Mouse (Mus musculus) embryonic facial prominence, embryonic 12.5 days (tissue): ENCODE data around the gene Kl. TPM values are rescaled to one million over a fixed set of nuclear protein-coding genes. Genes with fewer than 3 reads are reported as not detected.

Source experiments
- ATAC-seq: fragments of 200-750 bp; cut with Nextera tagmentation; 2 replicates; pipeline ENCODE4 v1.8.0; 2017; ENCODE audit not compliant: insufficient number of reproducible peaks, insufficient read depth, low FRiP score, low TSS enrichment
- H3K27ac ChIP-seq: fragments of 300-500 bp; sonication (generic); 2 replicates; pipeline ENCODE4 v1.5.1; 2016; ENCODE audit warnings: mild to moderate bottlenecking
- H3K27me3 ChIP-seq: fragments of 300-500 bp; sonication (generic); 2 replicates; pipeline ENCODE4 v1.6.1; 2016; ENCODE audit warnings: mild to moderate bottlenecking, moderate library complexity
- H3K36me3 ChIP-seq: fragments of 300-500 bp; sonication (generic); 2 replicates; pipeline ENCODE4 v1.6.1; 2016; ENCODE audit warnings: mild to moderate bottlenecking
- H3K4me1 ChIP-seq: fragments of 300-500 bp; sonication (generic); 2 replicates; pipeline ENCODE4 v1.6.1; 2016
- H3K4me2 ChIP-seq: fragments of 300-500 bp; sonication (generic); replicated peaks from 2 replicates; pipeline ENCODE4 v1.6.1; 2016; ENCODE audit warnings: mild to moderate bottlenecking, moderate library complexity
- H3K4me3 ChIP-seq: fragments of 300-500 bp; sonication (generic); 2 replicates; pipeline ENCODE4 v1.5.1; 2016; ENCODE audit warnings: mild to moderate bottlenecking
- H3K9ac ChIP-seq: fragments of 300-500 bp; sonication (generic); 2 replicates; pipeline ENCODE4 v1.6.1; 2016; ENCODE audit warnings: mild to moderate bottlenecking, moderate library complexity
- H3K9me3 ChIP-seq: fragments of 300-500 bp; sonication (generic); 2 replicates; pipeline ENCODE4 v1.6.1; 2016; ENCODE audit warnings: mild to moderate bottlenecking, moderate library complexity
- WGBS: fragments of 180-500 bp; shearing (Covaris S2); methylation state at CpG from one replicate; pipeline ENCODE4 v1.1.7; 2016; 5-methylcytosine and 5-hydroxymethylcytosine counted together
- polyA plus RNA-seq: library from polyadenylated mRNA; unstranded; fragments of >200 nt; fragmentation: Nextera tagmentation; extraction: Ambion mirVana; gene quantifications from 2 replicates; pipeline ENCODE4 v1.2.1, GENCODE M21; 2016

Kl gene
- polyA plus RNA-seq, 1 experiment from 2014 or later = 0.14 TPM

- H3K27ac ChIP-seq = no peak overlapping the region
- ATAC-seq = no peak
- H3K27me3 ChIP-seq = no peaks in the 10 kb centered on the region
- 37% methylated on average over 5 of the region's 5 CpGs for WGBS
- peaks cover 8% of the 10 kb centered on the region for H3K4me1 ChIP-seq
- H3K4me2 ChIP-seq = no peak overlapping the region
- H3K9ac ChIP-seq = no peak overlapping the region
- H3K4me3 ChIP-seq = no peak overlapping the region
- no peaks in the 10 kb centered on the region for H3K9me3 ChIP-seq
- H3K36me3 ChIP-seq = no peaks in the 10 kb centered on the region
Observed at GRCm38 (mm10) chr5:150936213-150936612, 16.2 kb upstream of the Kl start.

- Histone ChIP-seq H3K4me3 (no peak overlapping the region), H3K9me3 (no peaks in the 10 kb centered on the region), H3K36me3 (no peaks in the 10 kb centered on the region), H3K4me2 (no peak overlapping the region), H3K4me1 (peaks cover 8% of the 10 kb centered on the region), H3K27me3 (no peaks in the 10 kb centered on the region), H3K9ac (no peak overlapping the region), H3K27ac (no peak overlapping the region)
- no peak for ATAC-seq
- WGBS = 61% methylated on average over 4 of the region's 4 CpGs
Observed at GRCm38 (mm10) chr5:150936807-150937206, 15.6 kb upstream of the Kl start.

GRCm38 (mm10) chr5:150937501-150937900 lies 14.9 kb upstream of the Kl start:
- 25% methylated on average over 2 of the region's 2 CpGs for WGBS
- Histone ChIP-seq H3K9me3 (no peaks in the 10 kb centered on the region), H3K27ac (no peak overlapping the region), H3K36me3 (no peaks in the 10 kb centered on the region), H3K4me1 (peaks cover 8% of the 10 kb centered on the region), H3K4me3 (no peak overlapping the region), H3K9ac (no peak overlapping the region), H3K4me2 (no peak overlapping the region), H3K27me3 (no peaks in the 10 kb centered on the region)
- ATAC-seq = no peak

GRCm38 (mm10) chr5:150945576-150945975 lies 6.8 kb upstream of the Kl start:
- Histone ChIP-seq H3K4me3 (no peak overlapping the region), H3K36me3 (no peaks in the 10 kb centered on the region), H3K4me2 (no peak overlapping the region), H3K27ac (no peak overlapping the region), H3K9me3 (no peaks in the 10 kb centered on the region), H3K4me1 (no peaks in the 10 kb centered on the region), H3K9ac (no peak overlapping the region), H3K27me3 (no peaks in the 10 kb centered on the region)
- no peak for ATAC-seq
- WGBS = 92% methylated on average over 2 of the region's 2 CpGs

GRCm38 (mm10) chr5:150949131-150949530 lies 3.3 kb upstream of the Kl start:
- H3K27me3 ChIP-seq = peaks cover 30% of the 10 kb centered on the region
- no peak for ATAC-seq
- 92% methylated on average over 3 of the region's 3 CpGs for WGBS
- no peaks in the 10 kb centered on the region for H3K36me3 ChIP-seq
- no peaks in the 10 kb centered on the region for H3K9me3 ChIP-seq
- H3K27ac ChIP-seq = no peak overlapping the region
- no peak overlapping the region for H3K4me3 ChIP-seq
- no peak overlapping the region for H3K4me2 ChIP-seq
- peaks cover 5% of the 10 kb centered on the region; the same call in 1 of the 2 replicates for H3K4me1 ChIP-seq
- H3K9ac ChIP-seq = no peak overlapping the region

GRCm38 (mm10) chr5:150951325-150951724 lies 1.1 kb upstream of the Kl start:
- Histone ChIP-seq H3K9ac (no peak overlapping the region), H3K4me3 (no peak overlapping the region), H3K27ac (no peak overlapping the region), H3K36me3 (no peaks in the 10 kb centered on the region), H3K27me3 (peaks cover 44% of the 10 kb centered on the region), H3K4me2 (no peak overlapping the region), H3K9me3 (no peaks in the 10 kb centered on the region), H3K4me1 (peaks cover 5% of the 10 kb centered on the region; the same call in 1 of the 2 replicates)
- 93% methylated on average over 7 of the region's 7 CpGs for WGBS
- ATAC-seq = no peak

- peak overlapping the region; percentile 48 for H3K9ac ChIP-seq
- WGBS = 2% methylated on average over 85 of the region's 89 CpGs
- H3K36me3 ChIP-seq = no peaks in the 10 kb centered on the region
- H3K9me3 ChIP-seq = no peaks in the 10 kb centered on the region
- H3K4me1 ChIP-seq = peaks cover 5% of the 10 kb centered on the region; the same call in 1 of the 2 replicates
- peaks cover 44% of the 10 kb centered on the region for H3K27me3 ChIP-seq
- H3K4me3 ChIP-seq = peak overlapping the region; percentile 49
- ATAC-seq = peak; percentile 61; the same call in 1 of the 2 replicates
- peak overlapping the region; percentile 92 for H3K4me2 ChIP-seq
- no peak overlapping the region for H3K27ac ChIP-seq
Observed at GRCm38 (mm10) chr5:150952669-150953521, 488 bp downstream of the Kl start.

- ATAC-seq = no peak
- Histone ChIP-seq H3K4me2 (no peak overlapping the region), H3K27me3 (peaks cover 44% of the 10 kb centered on the region), H3K27ac (no peak overlapping the region), H3K36me3 (no peaks in the 10 kb centered on the region), H3K4me1 (peaks cover 5% of the 10 kb centered on the region; the same call in 1 of the 2 replicates), H3K4me3 (no peak overlapping the region), H3K9ac (no peak overlapping the region), H3K9me3 (no peaks in the 10 kb centered on the region)
- WGBS = 87% methylated on average over 9 of the region's 9 CpGs
Observed at GRCm38 (mm10) chr5:150954791-150955190, 2.4 kb downstream of the Kl start.

- no peak overlapping the region for H3K4me2 ChIP-seq
- no peak overlapping the region for H3K27ac ChIP-seq
- WGBS = 70% methylated on average over 1 of the region's 1 CpGs
- ATAC-seq = no peak
- no peaks in the 10 kb centered on the region for H3K9me3 ChIP-seq
- no peaks in the 10 kb centered on the region for H3K4me1 ChIP-seq
- no peak overlapping the region for H3K4me3 ChIP-seq
- no peaks in the 10 kb centered on the region for H3K36me3 ChIP-seq
- H3K27me3 ChIP-seq = peaks cover 10% of the 10 kb centered on the region; the same call in 1 of the 2 replicates
- H3K9ac ChIP-seq = no peak overlapping the region
Observed at GRCm38 (mm10) chr5:150959861-150960260, 7.5 kb downstream of the Kl start.

- WGBS = 66% methylated on average over 1 of the region's 1 CpGs
- Histone ChIP-seq H3K9ac (no peak overlapping the region), H3K27me3 (no peaks in the 10 kb centered on the region), H3K4me2 (no peak overlapping the region), H3K4me1 (no peaks in the 10 kb centered on the region), H3K27ac (no peak overlapping the region), H3K36me3 (no peaks in the 10 kb centered on the region), H3K9me3 (no peaks in the 10 kb centered on the region), H3K4me3 (no peak overlapping the region)
- no peak for ATAC-seq
Observed at GRCm38 (mm10) chr5:150961615-150962014, 9.2 kb downstream of the Kl start.

GRCm38 (mm10) chr5:150962756-150963155 lies 10.3 kb downstream of the Kl start:
- no peaks in the 10 kb centered on the region for H3K27me3 ChIP-seq
- H3K4me1 ChIP-seq = no peaks in the 10 kb centered on the region
- no peak overlapping the region for H3K27ac ChIP-seq
- WGBS = 76% methylated on average over 1 of the region's 1 CpGs
- no peak for ATAC-seq
- H3K4me3 ChIP-seq = no peak overlapping the region
- H3K36me3 ChIP-seq = no peaks in the 10 kb centered on the region
- H3K9ac ChIP-seq = no peak overlapping the region
- no peak overlapping the region for H3K4me2 ChIP-seq
- no peaks in the 10 kb centered on the region for H3K9me3 ChIP-seq

- Histone ChIP-seq H3K4me3 (no peak overlapping the region), H3K4me1 (no peaks in the 10 kb centered on the region; the same call in 1 of the 2 replicates), H3K27ac (no peak overlapping the region), H3K9ac (no peak overlapping the region), H3K4me2 (no peak overlapping the region), H3K36me3 (no peaks in the 10 kb centered on the region), H3K9me3 (no peaks in the 10 kb centered on the region), H3K27me3 (no peaks in the 10 kb centered on the region)
- ATAC-seq = no peak
- 96% methylated on average over 2 of the region's 2 CpGs for WGBS
Observed at GRCm38 (mm10) chr5:150967925-150968324, 15.5 kb downstream of the Kl start.
